Mouse (Mus musculus): ENCODE results near the gene Nek9.

GRCm38 (mm10) chr12:85291541-85291940 is 47.6 kb downstream of the Nek9 start:
- no peak for TF ChIP-seq POLR2A (IDR thresholded peaks at IDR 0.05; ENCODE audit: extremely low read depth, insufficient read depth, low read length)
- no peak for TF ChIP-seq CTCF (IDR thresholded peaks at IDR 0.05; ENCODE audit: extremely low read depth, insufficient read depth, low read length)
